Mouse (Mus musculus) cerebellum, adult 18-20 months (tissue): ENCODE measurements at regions not wholly inside any gene's neighbourhood (a gene's known extent, or its start where the extent isn't known, plus 50 kb on each side); places are given as distances from the start of the nearest gene placed in this dataset.
"Not testable (repeated sequence)": the region's sequence is repeated elsewhere in the genome, so short reads cannot be mapped to it uniquely, and the experiment has no call there.

Experiments
- DNase-seq, 2 experiments: peaks; one replicate each; pipeline ENCODE4 v3.0.0; 2021

GRCm38 (mm10) chr13:5634960-5635359 is 226.3 kb upstream of the Klf6 start:
- DNase-seq = no peak

GRCm38 (mm10) chr13:5641743-5642510 is 219.4 kb upstream of the Klf6 start:
- no peak for DNase-seq

GRCm38 (mm10) chr13:5648276-5648675 is 213.0 kb upstream of the Klf6 start:
- DNase-seq = no peak

- no peak for DNase-seq
These were observed 203.7 kb upstream of the Klf6 start for GRCm38 (mm10) chr13:5657556-5657955.

- no peak for DNase-seq
These were observed 194.9 kb upstream of the Klf6 start for GRCm38 (mm10) chr13:5666235-5667007.

GRCm38 (mm10) chr13:5675668-5676067 is 185.6 kb upstream of the Klf6 start:
- no peak for DNase-seq

GRCm38 (mm10) chr13:5690124-5690523 is 171.2 kb upstream of the Klf6 start:
- no peak for DNase-seq

DNA sequence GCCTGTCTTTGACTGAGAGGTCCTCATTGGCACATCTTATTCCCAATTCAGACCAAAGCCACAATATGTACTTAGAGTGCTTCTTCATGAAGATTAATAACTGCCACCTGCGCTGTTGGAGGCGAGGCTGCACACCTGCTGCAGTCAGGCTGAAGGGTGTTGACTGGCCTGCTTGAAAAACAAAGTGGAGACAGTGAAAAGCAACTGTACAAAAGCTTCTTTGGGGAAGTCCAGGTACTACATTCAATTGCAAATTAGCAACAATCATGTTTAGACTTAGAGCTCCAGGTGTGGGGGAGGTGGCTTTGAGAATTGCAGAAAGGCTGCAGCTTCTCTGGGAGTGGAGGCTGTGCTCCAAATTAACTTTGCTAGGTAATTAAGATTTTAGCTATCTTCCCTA is 170.6 kb upstream of the Klf6 start:
- DNase-seq = not testable (repeated sequence)

GRCm38 (mm10) chr13:5694626-5695025 is 166.7 kb upstream of the Klf6 start:
- no peak for DNase-seq

GRCm38 (mm10) chr13:5695581-5695980 is 165.7 kb upstream of the Klf6 start:
- not testable (repeated sequence) for DNase-seq

DNA sequence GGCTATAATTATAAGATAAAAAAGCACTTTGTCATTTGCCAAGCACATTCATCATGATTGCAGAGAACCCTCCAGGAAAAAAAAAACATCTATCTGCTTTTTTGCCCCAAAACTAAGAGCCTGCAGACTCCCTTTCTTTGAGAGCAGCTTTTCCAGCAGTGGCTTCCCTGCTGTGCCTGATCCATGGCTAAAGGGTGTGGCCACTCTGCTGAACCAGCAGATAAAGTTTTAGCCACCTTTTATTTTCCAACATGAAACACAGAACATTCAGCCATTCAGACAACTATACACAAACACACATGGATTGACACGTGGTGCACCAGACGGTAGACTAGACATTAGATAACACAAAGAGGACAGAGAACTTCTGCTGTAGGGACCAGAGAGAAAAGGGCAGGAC is 164.9 kb upstream of the Klf6 start:
- no peak for DNase-seq

DNA sequence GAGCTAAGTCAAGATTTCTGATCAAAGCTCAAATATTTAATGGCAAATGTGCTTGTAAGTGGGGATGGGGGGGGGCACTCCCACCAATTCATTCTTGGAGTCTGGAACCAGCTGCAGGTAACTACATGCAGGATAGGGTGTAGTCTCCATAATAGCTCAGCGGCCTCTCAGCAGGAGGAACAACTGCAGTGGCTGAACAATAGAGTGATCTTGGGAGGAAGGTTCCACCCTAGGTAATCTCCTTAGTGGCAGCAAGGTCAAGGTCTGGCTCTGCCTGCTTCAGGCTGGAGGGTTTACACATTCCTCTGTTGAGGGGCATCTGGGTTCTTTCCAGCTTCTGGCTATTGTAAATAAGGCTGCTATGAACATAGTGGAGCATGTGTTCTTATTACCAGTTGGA is 164.0 kb upstream of the Klf6 start:
- not testable (repeated sequence) for DNase-seq

DNA sequence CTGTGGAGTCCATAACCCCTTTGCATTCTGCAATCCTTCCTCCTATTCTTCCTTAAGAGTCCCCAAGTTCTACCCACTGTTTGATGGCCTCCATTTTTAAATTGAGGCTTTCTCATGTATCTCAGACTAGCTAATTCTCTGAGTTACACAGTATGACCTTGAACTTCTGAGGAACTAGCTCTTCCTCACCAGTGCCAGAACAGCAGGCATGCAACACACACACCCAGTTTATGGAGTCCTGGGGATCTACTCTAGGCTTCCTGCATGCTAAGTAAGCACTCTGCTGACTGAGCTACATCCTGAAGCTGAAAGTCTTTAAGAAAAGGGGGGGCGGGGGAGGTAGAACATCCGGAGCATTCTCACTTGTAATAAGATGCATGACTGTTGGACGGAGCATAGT is 159.2 kb upstream of the Klf6 start:
- no peak for DNase-seq

DNA sequence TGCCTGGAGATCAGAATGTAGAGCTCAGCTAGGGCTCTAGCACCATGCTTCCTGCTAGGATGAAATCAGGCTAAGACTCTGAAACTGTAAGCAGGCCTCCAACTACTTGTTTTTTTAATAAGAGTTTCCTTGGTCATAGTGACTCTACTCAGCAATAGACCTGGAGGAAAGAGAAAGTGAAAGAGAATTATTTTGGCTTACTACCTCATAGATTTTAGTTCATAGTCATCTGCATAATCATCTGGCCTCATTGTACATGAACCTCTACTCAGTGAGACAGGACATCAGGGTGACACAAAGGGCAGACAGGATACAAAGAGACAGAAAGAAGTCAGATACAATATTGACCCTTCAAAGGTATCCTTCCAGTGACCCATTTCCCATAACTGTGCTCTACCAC is 156.3 kb upstream of the Klf6 start:
- no peak for DNase-seq

DNA sequence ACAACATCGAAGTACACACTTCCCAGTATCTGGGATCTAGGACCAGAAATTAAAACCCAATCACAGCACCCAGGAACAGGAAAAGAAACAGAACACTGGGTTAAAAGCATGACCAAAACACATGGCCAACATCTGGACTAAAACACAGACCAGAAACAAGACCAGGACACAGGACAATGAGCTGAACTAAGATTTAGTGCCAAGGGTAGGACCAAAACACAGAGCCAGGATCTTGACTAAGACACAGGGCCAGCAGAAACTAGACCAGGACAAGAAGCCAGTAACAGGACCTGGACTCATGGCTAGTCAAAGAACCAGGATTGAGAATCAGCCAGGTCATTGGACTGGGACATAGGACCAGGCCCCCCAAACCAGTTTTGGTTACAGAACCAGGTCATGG is 149.6 kb upstream of the Klf6 start:
- no peak for DNase-seq

DNA sequence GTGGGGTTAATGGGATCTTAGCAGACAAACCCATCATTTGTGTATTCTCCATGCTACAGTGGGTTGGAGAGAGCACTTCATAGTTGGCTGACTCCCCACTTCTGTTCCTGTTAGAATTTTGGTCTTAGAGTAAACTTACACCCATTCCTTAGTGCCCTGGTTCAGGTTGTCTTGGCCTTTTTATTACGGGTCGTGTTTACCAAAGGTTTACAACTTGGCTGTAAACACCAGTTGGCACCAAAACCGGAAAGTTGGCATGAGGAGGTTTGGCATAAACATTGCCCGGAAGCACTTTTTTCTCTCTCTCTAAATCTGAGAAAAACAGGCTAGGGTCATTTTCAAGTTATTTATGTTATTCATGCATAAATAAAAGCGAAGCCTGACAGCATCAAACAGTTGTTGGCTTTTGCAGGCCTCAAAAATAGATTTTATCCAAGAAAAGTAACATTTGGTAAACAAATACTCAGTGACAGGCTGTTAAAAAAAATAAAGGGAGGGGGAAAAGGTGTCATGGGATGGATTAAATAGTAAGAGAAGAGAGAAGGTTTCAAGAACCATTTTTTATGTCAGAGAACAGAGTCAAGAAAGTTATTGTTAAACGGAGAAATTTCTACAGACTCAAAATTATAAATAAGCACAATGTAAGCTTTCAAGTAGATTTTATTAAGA is 148.0 kb upstream of the Klf6 start:
- DNase-seq = no peak

GRCm38 (mm10) chr13:5714191-5714591 is 147.1 kb upstream of the Klf6 start:
- no peak for DNase-seq

DNA sequence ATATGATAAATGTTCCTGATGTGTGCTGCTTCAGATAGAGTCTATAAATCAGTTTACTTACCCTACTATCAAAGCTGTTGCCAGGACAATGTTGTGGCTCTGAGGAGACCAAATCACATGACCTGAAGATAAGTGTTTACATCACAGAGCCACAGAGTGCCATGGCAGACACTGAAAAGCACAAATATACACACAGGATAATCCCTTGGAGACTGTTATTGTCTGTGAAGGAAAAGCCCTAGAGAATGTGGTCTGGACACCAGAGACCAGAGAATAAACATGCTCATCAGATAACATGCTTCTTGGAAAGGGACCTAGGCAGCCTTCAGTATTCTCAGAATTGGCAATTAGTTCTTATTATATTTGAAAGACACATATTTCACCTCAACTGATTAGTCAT is 146.5 kb upstream of the Klf6 start:
- no peak for DNase-seq

DNA sequence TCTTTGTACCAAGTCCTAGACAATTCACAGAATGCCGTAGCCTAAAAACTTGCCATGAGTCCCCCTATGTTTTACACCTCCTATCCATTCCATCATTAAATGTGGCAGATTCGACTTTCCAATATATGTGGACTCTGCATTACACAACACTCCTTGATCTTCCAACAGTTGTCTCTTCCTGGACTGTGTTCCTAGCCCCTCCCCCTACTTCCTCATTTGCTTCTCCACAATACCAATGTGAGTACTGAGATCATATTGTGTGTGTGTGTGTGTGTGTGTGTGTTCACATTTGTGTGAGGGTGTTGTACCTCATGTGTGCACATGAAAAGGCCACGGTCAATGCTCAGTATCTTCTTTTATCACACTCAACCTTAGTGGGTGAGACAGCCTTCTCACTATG is 144.5 kb upstream of the Klf6 start:
- no peak for DNase-seq

- DNase-seq = no peak
These were observed 138.0 kb upstream of the Klf6 start for GRCm38 (mm10) chr13:5723319-5723718.

DNA sequence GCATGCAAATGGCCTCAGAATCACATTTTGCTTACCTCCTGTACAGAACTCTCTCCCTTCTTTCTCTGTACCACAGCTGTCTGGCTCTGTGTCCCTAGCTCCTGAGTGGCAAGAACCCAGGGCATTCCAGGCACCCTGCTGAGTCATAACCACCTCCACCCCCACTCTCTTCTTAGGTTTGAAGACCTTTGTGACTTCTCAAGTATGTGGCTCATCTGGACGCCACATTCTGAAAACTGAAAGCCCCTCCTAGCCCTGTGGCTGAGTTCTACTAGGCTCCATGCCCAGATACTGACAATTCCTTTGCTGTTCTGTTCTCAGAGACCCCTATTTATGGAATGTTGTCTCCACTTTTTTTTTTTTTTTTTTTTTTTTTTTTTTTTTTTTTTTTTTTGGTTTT is 136.9 kb upstream of the Klf6 start:
- DNase-seq = no peak

DNA sequence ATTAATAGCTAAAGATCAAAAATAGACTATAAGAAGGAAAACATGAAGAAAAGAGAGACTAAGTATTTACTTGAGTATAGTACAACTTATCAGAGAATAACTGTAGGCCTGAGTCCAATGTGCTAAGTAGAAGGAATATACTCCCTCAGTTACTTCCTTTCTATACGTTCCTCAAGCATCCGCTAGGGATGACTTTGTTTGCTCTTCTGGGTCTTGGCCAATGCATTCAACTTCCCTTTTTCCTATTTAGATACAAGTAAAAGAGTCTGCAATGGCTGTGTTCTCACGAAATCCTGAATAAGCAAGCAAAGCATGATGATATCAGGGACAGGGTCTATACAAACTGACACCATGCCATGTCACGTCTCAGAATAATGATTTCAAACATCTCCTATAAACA is 135.3 kb upstream of the Klf6 start:
- no peak for DNase-seq

DNA sequence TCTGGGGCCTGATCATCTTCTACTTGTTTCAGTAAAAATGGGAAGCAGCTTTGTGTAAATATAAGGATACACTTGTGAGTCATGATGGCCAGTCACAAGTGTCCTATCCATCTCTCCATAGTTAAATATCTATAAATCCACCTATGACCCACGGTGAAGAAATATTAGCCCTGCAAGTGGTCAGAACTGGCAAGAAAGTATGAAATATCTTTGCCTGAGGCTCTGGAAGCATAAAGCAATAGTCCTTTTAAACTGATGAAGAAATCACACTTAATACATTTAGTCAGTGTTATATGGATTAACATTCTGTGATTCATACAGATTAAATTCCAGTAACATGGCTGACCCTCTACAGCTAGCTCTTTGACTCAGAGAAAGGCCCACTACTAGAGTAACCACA is 134.8 kb upstream of the Klf6 start:
- DNase-seq = no peak

DNA sequence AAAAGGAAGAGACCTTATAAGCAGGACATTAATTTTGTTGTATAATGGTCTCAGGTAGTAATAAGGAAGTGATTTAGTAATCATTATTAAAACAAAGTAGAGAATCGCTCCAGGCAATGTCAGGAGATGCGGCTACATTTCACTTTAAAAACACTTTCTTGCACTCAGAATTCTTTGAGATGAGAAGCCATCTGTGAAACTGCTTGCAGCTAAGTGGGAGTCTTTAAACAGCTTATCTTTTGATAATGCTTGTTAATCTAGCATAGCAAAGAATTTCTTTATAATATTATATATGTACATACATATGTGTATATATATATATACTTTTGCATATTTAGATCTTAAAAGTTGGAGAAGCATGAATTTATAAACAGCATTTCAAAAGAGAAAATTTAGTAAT is 133.1 kb upstream of the Klf6 start:
- DNase-seq = no peak
